ENCODE assay signal across 13 mouse cellular contexts in genomic region chrX:162113257-162113656, GRCm38 (mm10). TPM values are rescaled to one million over a fixed set of nuclear protein-coding genes. Genes with fewer than 3 reads are reported as not detected.
DNase-seq lines count a peak whose midpoint lies in the region; ATAC-seq and TF ChIP-seq lines count a peak whose summit lies in the region.
"Had no signal": no experiment of that assay in that cellular context is flagged by ENCODE, and none has a peak within 500 bp of the region (broad histone marks: within the 10 kb centered on the region; RNA-seq: fewer than 3 reads in every experiment).

No protein-coding gene starts in this region.

- H3K36me3 ChIP-seq in liver, adult 2 months (ENCODE audit: control insufficient read depth, insufficient read depth, low read length): no peaks in the 10 kb centered on the region
- H3K36me3 ChIP-seq in liver, embryonic 12.5 days: no peaks in the 10 kb centered on the region
- H3K36me3 ChIP-seq: forebrain, embryonic 12.5 days; limb, embryonic 13.5 days had no signal

- H3K27me3 ChIP-seq in liver, adult 2 months (ENCODE audit: control insufficient read depth, insufficient read depth, low read length): no peaks in the 10 kb centered on the region
- peaks cover 14% of the 10 kb centered on the region; the same call in 1 of the 2 replicates for H3K27me3 ChIP-seq in liver, embryonic 12.5 days (replicated peaks)

- no peaks in the 10 kb centered on the region for H3K79me2 ChIP-seq in liver, adult 2 months (ENCODE audit: control insufficient read depth, insufficient read depth, low read length)

- no peak for TF ChIP-seq POLR2A in liver, adult 2 months (IDR thresholded peaks at IDR 0.05; ENCODE audit: extremely low read depth, insufficient read depth, low read length)

- no peak overlapping the region for H3K4me3 ChIP-seq in liver, adult 2 months (ENCODE audit: insufficient read depth, low read depth, low read length)
- H3K4me3 ChIP-seq in liver, embryonic 12.5 days: no peak overlapping the region
- H3K4me3 ChIP-seq: forebrain, embryonic 12.5 days; heart, adult 2 months; limb, embryonic 13.5 days had no signal

- 14% methylated on average over 5 of the region's 5 CpGs for WGBS in liver, adult 2 months
- WGBS in liver, embryonic 12.5 days (ENCODE audit: insufficient replicate concordance): 57% methylated on average over 5 of the region's 5 CpGs

- DNase-seq in liver, adult 2 months (ENCODE audit: extremely low read depth, low read depth, low spot score): peak; percentile 60
- peak; percentile 22 to 23 for DNase-seq in heart, adult 18-20 months
- peak; percentile 52 for DNase-seq in heart, postnatal 4 days
- peak; percentile 26 for DNase-seq in lung, postnatal 36 days
- no peak for DNase-seq in left cerebral cortex, adult 9 months (ENCODE audit: low spot score in 2 of 2)
- DNase-seq in layer of hippocampus, postnatal 36 days: no peak
- DNase-seq: thymus, postnatal 14 days had no signal

- no peak for TF ChIP-seq CTCF in liver, adult 2 months (IDR thresholded peaks at IDR 0.05; ENCODE audit: low read depth, low read length)

- H3K4me1 ChIP-seq in liver, adult 2 months (ENCODE audit: control insufficient read depth, insufficient read depth, low read length): peaks cover 3% of the 10 kb centered on the region; the same call in 1 of the 2 replicates
- no peaks in the 10 kb centered on the region for H3K4me1 ChIP-seq in liver, embryonic 12.5 days
- H3K4me1 ChIP-seq: forebrain, embryonic 12.5 days; limb, embryonic 13.5 days had no signal

- no peak overlapping the region for H3K4me2 ChIP-seq in liver, embryonic 12.5 days
- H3K4me2 ChIP-seq: forebrain, embryonic 12.5 days; limb, embryonic 13.5 days; midbrain, embryonic 11.5 days had no signal

- H3K9me3 ChIP-seq in liver, embryonic 12.5 days (replicated peaks): no peaks in the 10 kb centered on the region
- H3K9me3 ChIP-seq: forebrain, embryonic 12.5 days; limb, embryonic 13.5 days had no signal

- no peak for ATAC-seq in liver, embryonic 12.5 days

- no peak overlapping the region for H3K27ac ChIP-seq in liver, adult 2 months (replicated peaks; ENCODE audit: insufficient read depth, low read depth, low read length)
- H3K27ac ChIP-seq in liver, embryonic 12.5 days: no peak overlapping the region
- H3K27ac ChIP-seq: forebrain, embryonic 12.5 days; heart, adult 2 months; limb, embryonic 13.5 days had no signal

- H3K9ac ChIP-seq in liver, adult 2 months (ENCODE audit: low read depth, low read length): no peak overlapping the region
- H3K9ac ChIP-seq in liver, embryonic 12.5 days: no peak overlapping the region
- H3K9ac ChIP-seq: forebrain, embryonic 12.5 days; limb, embryonic 13.5 days had no signal

RNA-seq across cellular contexts. Expression of gene Nhs, which starts 46.3 kb away (rescaled TPM):
- total RNA-seq in liver, adult 2 months (2014; rRNA removed): 0.07 and 0.09 TPM in 2 replicates
- 0.01 and 0.04 TPM in 2 replicates for polyA plus RNA-seq in liver, adult 2 months (2012; rRNA removed)
- 0.19 and 0.24 TPM in 2 replicates for polyA plus RNA-seq in liver, embryonic 12.5 days (2016; fragmentation: Nextera tagmentation; extraction: Ambion mirVana)
- total RNA-seq in heart, adult 18-20 months (2021): under 1 TPM; 0.46 to 0.77 TPM
- 1 to 10 TPM; 1.6 to 2.0 TPM for total RNA-seq in heart, postnatal 4 days (2021)
- 1 to 10 TPM; 2.4 to 2.6 TPM for total RNA-seq in layer of hippocampus, postnatal 36 days (2021)
- total RNA-seq: neutrophil, adult 5-6 weeks had no signal

Comparison
In these comparisons a context has a peak if more than half of its experiments do, and no peak if none do; other contexts are left out.
1. DNase-seq: peak in liver, adult 2 months (single experiment), heart, adult 18-20 months (2 of 2), heart, postnatal 4 days (single experiment) and lung, postnatal 36 days (single experiment); none in left cerebral cortex, adult 9 months (0 of 2) and layer of hippocampus, postnatal 36 days (0 of 2).